Mouse (Mus musculus): ENCODE measurements around the gene Miox. TPM values are rescaled to one million over a fixed set of nuclear protein-coding genes. Genes with fewer than 3 reads are reported as not detected.
A peak's percentile ranks its signal among the peaks of the same experiment; 100 is the strongest.

Miox gene
- polyA plus RNA-seq, 1 experiment = 0.04 TPM

DNA sequence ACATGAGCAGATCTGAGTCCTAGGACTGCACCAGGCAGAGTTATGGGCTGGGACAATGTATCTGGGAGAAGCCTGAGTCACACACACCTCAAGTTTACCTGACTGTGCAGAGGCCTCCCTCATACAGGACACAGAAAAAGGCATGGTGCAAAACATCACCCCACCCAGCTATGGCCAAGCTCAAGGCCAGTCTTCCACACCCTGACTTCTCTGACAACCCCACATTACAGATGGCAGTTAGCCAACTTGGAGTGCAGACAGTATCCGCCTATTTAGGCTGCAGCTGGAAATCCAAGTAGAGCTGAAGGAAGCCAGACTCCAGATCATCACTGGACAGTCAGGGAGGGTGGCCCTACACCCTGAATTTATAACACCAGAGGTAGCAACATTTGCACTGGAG is 37.7 kb upstream of the Miox start:
- H3K4me3 ChIP-seq = no peak overlapping the region
- no peaks in the 10 kb centered on the region for H3K79me2 ChIP-seq (ENCODE audit: control insufficient read depth, insufficient read depth)
- no peak overlapping the region for H3ac ChIP-seq (ENCODE audit: control insufficient read depth, insufficient read length)
- no peak for TF ChIP-seq MYOD1 (IDR thresholded peaks at IDR 0.05; ENCODE audit: control insufficient read depth in 1 of 3, insufficient read length in 2 of 3, low read depth in 2 of 3)
- TF ChIP-seq POLR2AphosphoS2 (IDR thresholded peaks at IDR 0.05; ENCODE audit: insufficient read length, low read depth) = no peak
- no peak for TF ChIP-seq POLR2A (IDR thresholded peaks at IDR 0.05; ENCODE audit: insufficient read length, low read depth)
- TF ChIP-seq TCF3 (IDR thresholded peaks at IDR 0.05; ENCODE audit: insufficient read length, low read depth) = no peak
- no peaks in the 10 kb centered on the region for H3K27me3 ChIP-seq (ENCODE audit: control insufficient read depth, insufficient read depth, insufficient read length)
- no peak overlapping the region for H3K4me2 ChIP-seq (ENCODE audit: low read depth)
- H3K36me3 ChIP-seq (ENCODE audit: control insufficient read depth, insufficient read depth) = peaks cover 53% of the 10 kb centered on the region

DNA sequence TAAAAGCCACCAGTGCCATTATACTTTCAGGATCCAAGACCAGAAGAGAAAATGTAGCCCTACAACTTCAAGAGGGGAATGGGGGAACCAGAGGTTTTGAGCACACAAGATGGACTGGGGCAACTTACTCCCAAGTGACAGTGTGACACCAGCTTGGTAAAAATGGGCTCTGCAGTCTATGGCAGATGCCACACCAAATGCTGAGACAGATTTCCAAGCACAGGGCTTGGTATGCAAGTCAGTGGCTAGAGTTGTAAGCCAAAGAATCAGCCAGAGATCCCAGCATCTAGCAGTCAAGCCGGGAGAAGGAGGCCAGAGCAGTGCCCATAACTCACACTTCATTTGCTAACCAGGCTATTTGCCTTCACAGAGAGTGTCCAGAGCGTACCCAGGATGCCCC is 36.5 kb upstream of the Miox start:
- no peaks in the 10 kb centered on the region for H3K27me3 ChIP-seq (ENCODE audit: control insufficient read depth, insufficient read depth, insufficient read length)
- H3K4me2 ChIP-seq (ENCODE audit: low read depth) = no peak overlapping the region
- H3K36me3 ChIP-seq (ENCODE audit: control insufficient read depth, insufficient read depth) = peaks cover 58% of the 10 kb centered on the region
- H3K79me2 ChIP-seq (ENCODE audit: control insufficient read depth, insufficient read depth) = no peaks in the 10 kb centered on the region
- H3ac ChIP-seq (ENCODE audit: control insufficient read depth, insufficient read length) = no peak overlapping the region
- no peak for TF ChIP-seq CEBPB (IDR thresholded peaks at IDR 0.05; ENCODE audit: insufficient read depth, poor library complexity, severe bottlenecking)
- TF ChIP-seq TCF3 (IDR thresholded peaks at IDR 0.05; ENCODE audit: insufficient read length, low read depth) = no peak
- TF ChIP-seq SRF (IDR thresholded peaks at IDR 0.05; ENCODE audit: control insufficient read depth, insufficient read length, low read depth) = no peak
- TF ChIP-seq POLR2AphosphoS2 (IDR thresholded peaks at IDR 0.05; ENCODE audit: insufficient read length, low read depth) = no peak
- TF ChIP-seq MYOD1 (IDR thresholded peaks at IDR 0.05; ENCODE audit: control insufficient read depth in 1 of 3, insufficient read length in 2 of 3, low read depth in 2 of 3) = no peak
- no peak for TF ChIP-seq TCF12 (IDR thresholded peaks at IDR 0.05; ENCODE audit: insufficient read depth, poor library complexity, severe bottlenecking)
- TF ChIP-seq USF1 (IDR thresholded peaks at IDR 0.05; ENCODE audit: low read depth) = no peak
- TF ChIP-seq POLR2A (IDR thresholded peaks at IDR 0.05; ENCODE audit: insufficient read length, low read depth) = no peak
- no peak for TF ChIP-seq E2F4 (IDR thresholded peaks at IDR 0.05; ENCODE audit: insufficient read depth)
- no peak for TF ChIP-seq MAX (IDR thresholded peaks at IDR 0.05; ENCODE audit: low read depth)
- no peak for TF ChIP-seq MYOG (IDR thresholded peaks at IDR 0.05; ENCODE audit: control insufficient read depth in 1 of 3, insufficient read depth in 1 of 3, insufficient read length in 2 of 3, low read depth in 2 of 3)
- no peak for TF ChIP-seq REST (IDR thresholded peaks at IDR 0.05; ENCODE audit: insufficient read depth, insufficient read length)
- H3K4me3 ChIP-seq = no peak overlapping the region

DNA sequence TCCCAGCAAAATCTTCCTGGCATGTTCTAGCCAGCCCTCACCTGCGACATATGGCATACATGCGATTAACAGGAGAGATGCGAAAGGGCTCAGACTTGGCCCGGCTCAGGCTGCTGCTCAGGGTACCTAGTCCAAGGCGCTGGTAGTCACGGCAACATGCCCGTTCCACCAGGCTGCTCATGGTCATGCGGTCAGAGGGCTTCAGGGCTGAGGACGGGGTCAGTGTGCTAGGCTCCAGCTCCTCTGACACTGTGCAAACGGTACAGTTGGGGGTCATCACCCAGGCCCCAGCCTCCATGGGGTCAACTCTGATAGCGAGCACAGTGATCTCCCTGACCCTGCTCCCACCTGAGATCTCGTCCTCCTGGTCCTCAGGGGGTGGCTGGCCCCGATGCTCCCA is 34.0 kb upstream of the Miox start:
- TF ChIP-seq CEBPB (IDR thresholded peaks at IDR 0.05; ENCODE audit: insufficient read depth, poor library complexity, severe bottlenecking) (no peak), POLR2A (IDR thresholded peaks at IDR 0.05; ENCODE audit: insufficient read length, low read depth) (no peak), REST (IDR thresholded peaks at IDR 0.05; ENCODE audit: insufficient read depth, insufficient read length) (peak; percentile 1), MYOD1 (IDR thresholded peaks at IDR 0.05; ENCODE audit: control insufficient read depth in 1 of 3, insufficient read length in 2 of 3, low read depth in 2 of 3) (no peak), POLR2AphosphoS2 (IDR thresholded peaks at IDR 0.05; ENCODE audit: insufficient read length, low read depth) (peak; percentile 58), MAX (IDR thresholded peaks at IDR 0.05; ENCODE audit: low read depth) (no peak), SRF (IDR thresholded peaks at IDR 0.05; ENCODE audit: control insufficient read depth, insufficient read length, low read depth) (no peak)
- H3K36me3 ChIP-seq (ENCODE audit: control insufficient read depth, insufficient read depth) = peaks cover 73% of the 10 kb centered on the region
- no peak overlapping the region for H3ac ChIP-seq (ENCODE audit: control insufficient read depth, insufficient read length)
- H3K4me3 ChIP-seq = no peak overlapping the region
- H3K4me2 ChIP-seq (ENCODE audit: low read depth) = no peak overlapping the region
- H3K79me2 ChIP-seq (ENCODE audit: control insufficient read depth, insufficient read depth) = peaks cover 7% of the 10 kb centered on the region
- no peaks in the 10 kb centered on the region for H3K27me3 ChIP-seq (ENCODE audit: control insufficient read depth, insufficient read depth, insufficient read length)

- Histone ChIP-seq H3K79me2 (ENCODE audit: control insufficient read depth, insufficient read depth) (peaks cover 12% of the 10 kb centered on the region), H3ac (ENCODE audit: control insufficient read depth, insufficient read length) (no peak overlapping the region), H3K36me3 (ENCODE audit: control insufficient read depth, insufficient read depth) (peaks cover 74% of the 10 kb centered on the region), H3K4me2 (ENCODE audit: low read depth) (no peak overlapping the region), H3K4me3 (no peak overlapping the region), H3K27me3 (ENCODE audit: control insufficient read depth, insufficient read depth, insufficient read length) (no peaks in the 10 kb centered on the region)
- TF ChIP-seq E2F4 (IDR thresholded peaks at IDR 0.05; ENCODE audit: insufficient read depth) = no peak
- TF ChIP-seq SRF (IDR thresholded peaks at IDR 0.05; ENCODE audit: control insufficient read depth, insufficient read length, low read depth) = no peak
- TF ChIP-seq MYOG (IDR thresholded peaks at IDR 0.05; ENCODE audit: control insufficient read depth in 1 of 3, insufficient read depth in 1 of 3, insufficient read length in 2 of 3, low read depth in 2 of 3) = no peak
- no peak for TF ChIP-seq TCF12 (IDR thresholded peaks at IDR 0.05; ENCODE audit: insufficient read depth, poor library complexity, severe bottlenecking)
- TF ChIP-seq USF1 (IDR thresholded peaks at IDR 0.05; ENCODE audit: low read depth) = no peak
- TF ChIP-seq MYOD1 (IDR thresholded peaks at IDR 0.05; ENCODE audit: control insufficient read depth in 1 of 3, insufficient read length in 2 of 3, low read depth in 2 of 3) = no peak
- TF ChIP-seq POLR2AphosphoS2 (IDR thresholded peaks at IDR 0.05; ENCODE audit: insufficient read length, low read depth) = no peak
- no peak for TF ChIP-seq POLR2A (IDR thresholded peaks at IDR 0.05; ENCODE audit: insufficient read length, low read depth)
- TF ChIP-seq TCF3 (IDR thresholded peaks at IDR 0.05; ENCODE audit: insufficient read length, low read depth) = no peak
- no peak for TF ChIP-seq MAX (IDR thresholded peaks at IDR 0.05; ENCODE audit: low read depth)
- TF ChIP-seq REST (IDR thresholded peaks at IDR 0.05; ENCODE audit: insufficient read depth, insufficient read length) = no peak
- no peak for TF ChIP-seq CEBPB (IDR thresholded peaks at IDR 0.05; ENCODE audit: insufficient read depth, poor library complexity, severe bottlenecking)
These were observed 33.6 kb upstream of the Miox start for GRCm38 (mm10) chr15:89300600-89300999.

- no peak overlapping the region for H3ac ChIP-seq (ENCODE audit: control insufficient read depth, insufficient read length)
- H3K4me3 ChIP-seq = no peak overlapping the region
- H3K79me2 ChIP-seq (ENCODE audit: control insufficient read depth, insufficient read depth) = peaks cover 65% of the 10 kb centered on the region
- no peak overlapping the region for H3K4me2 ChIP-seq (ENCODE audit: low read depth)
- peaks cover 50% of the 10 kb centered on the region for H3K36me3 ChIP-seq (ENCODE audit: control insufficient read depth, insufficient read depth)
- no peaks in the 10 kb centered on the region for H3K27me3 ChIP-seq (ENCODE audit: control insufficient read depth, insufficient read depth, insufficient read length)
- TF ChIP-seq TCF12 (IDR thresholded peaks at IDR 0.05; ENCODE audit: insufficient read depth, poor library complexity, severe bottlenecking) (no peak), MAX (IDR thresholded peaks at IDR 0.05; ENCODE audit: low read depth) (no peak), POLR2A (IDR thresholded peaks at IDR 0.05; ENCODE audit: insufficient read length, low read depth) (no peak), E2F4 (IDR thresholded peaks at IDR 0.05; ENCODE audit: insufficient read depth) (no peak), POLR2AphosphoS2 (IDR thresholded peaks at IDR 0.05; ENCODE audit: insufficient read length, low read depth) (no peak), CEBPB (IDR thresholded peaks at IDR 0.05; ENCODE audit: insufficient read depth, poor library complexity, severe bottlenecking) (no peak), USF1 (IDR thresholded peaks at IDR 0.05; ENCODE audit: low read depth) (no peak), MYOG (IDR thresholded peaks at IDR 0.05; ENCODE audit: control insufficient read depth in 1 of 3, insufficient read depth in 1 of 3, insufficient read length in 2 of 3, low read depth in 2 of 3) (no peak), REST (IDR thresholded peaks at IDR 0.05; ENCODE audit: insufficient read depth, insufficient read length) (no peak), SRF (IDR thresholded peaks at IDR 0.05; ENCODE audit: control insufficient read depth, insufficient read length, low read depth) (no peak), TCF3 (IDR thresholded peaks at IDR 0.05; ENCODE audit: insufficient read length, low read depth) (no peak), MYOD1 (IDR thresholded peaks at IDR 0.05; ENCODE audit: control insufficient read depth in 1 of 3, insufficient read length in 2 of 3, low read depth in 2 of 3) (no peak)
These were observed 28.2 kb upstream of the Miox start for GRCm38 (mm10) chr15:89305966-89306365.
